Mouse (Mus musculus) liver, embryonic 13.5 days (tissue): ENCODE results near the gene Inha. TPM values are rescaled to one million over a fixed set of nuclear protein-coding genes. Genes with fewer than 3 reads are reported as not detected.

Experiments
- ATAC-seq: fragments of 200-750 bp; cut with Nextera tagmentation; 2 replicates; pipeline ENCODE4 v1.8.0; 2017; ENCODE audit warnings: low read depth, mild to moderate bottlenecking, moderate number of reproducible peaks, moderate library complexity
- DNase-seq: peaks from one replicate; pipeline ENCODE4 v3.0.0; 2022
- H3K27ac ChIP-seq: fragments of 300-500 bp; sonication (generic); 2 replicates; pipeline ENCODE4 v1.5.1; 2015; ENCODE audit warnings: moderate library complexity, mild to moderate bottlenecking, inconsistent platforms
- H3K27me3 ChIP-seq: fragments of 300-500 bp; sonication (generic); 2 replicates; pipeline ENCODE4 v1.6.1; 2015; ENCODE audit warnings: mild to moderate bottlenecking, inconsistent platforms
- H3K36me3 ChIP-seq: fragments of 300-500 bp; sonication (generic); 2 replicates; pipeline ENCODE4 v1.6.1; 2015; ENCODE audit warnings: mild to moderate bottlenecking, inconsistent platforms
- H3K4me1 ChIP-seq: fragments of 300-500 bp; sonication (generic); replicated peaks from 2 replicates; pipeline ENCODE4 v1.6.1; 2015; ENCODE audit warnings: inconsistent platforms
- H3K4me2 ChIP-seq: fragments of 300-500 bp; sonication (generic); 2 replicates; pipeline ENCODE4 v1.6.1; 2015; ENCODE audit warnings: inconsistent platforms, mild to moderate bottlenecking, moderate library complexity
- H3K4me3 ChIP-seq: fragments of 300-500 bp; sonication (generic); replicated peaks from 2 replicates; pipeline ENCODE4 v1.5.1; 2015; ENCODE audit warnings: mild to moderate bottlenecking, inconsistent platforms
- H3K9ac ChIP-seq: fragments of 300-500 bp; sonication (generic); 2 replicates; pipeline ENCODE4 v1.6.1; 2015; ENCODE audit warnings: mild to moderate bottlenecking, inconsistent platforms
- H3K9me3 ChIP-seq: fragments of 300-500 bp; sonication (generic); replicated peaks from 2 replicates; pipeline ENCODE4 v1.6.1; 2016; ENCODE audit warnings: inconsistent platforms
- WGBS: fragments of 180-500 bp; shearing (Covaris S2); methylation state at CpG from one replicate; pipeline ENCODE4 v1.1.7; 2015; ENCODE audit not compliant: insufficient replicate concordance; 5-methylcytosine and 5-hydroxymethylcytosine counted together
- polyA plus RNA-seq: library from polyadenylated mRNA; unstranded; fragments of >200 nt; fragmentation: Nextera tagmentation; extraction: Ambion mirVana; gene quantifications from 2 replicates; pipeline ENCODE4 v1.2.1, GENCODE M21; 2015

The Inha gene
- polyA plus RNA-seq, 1 experiment from 2014 or later: 0.51 TPM

DNA sequence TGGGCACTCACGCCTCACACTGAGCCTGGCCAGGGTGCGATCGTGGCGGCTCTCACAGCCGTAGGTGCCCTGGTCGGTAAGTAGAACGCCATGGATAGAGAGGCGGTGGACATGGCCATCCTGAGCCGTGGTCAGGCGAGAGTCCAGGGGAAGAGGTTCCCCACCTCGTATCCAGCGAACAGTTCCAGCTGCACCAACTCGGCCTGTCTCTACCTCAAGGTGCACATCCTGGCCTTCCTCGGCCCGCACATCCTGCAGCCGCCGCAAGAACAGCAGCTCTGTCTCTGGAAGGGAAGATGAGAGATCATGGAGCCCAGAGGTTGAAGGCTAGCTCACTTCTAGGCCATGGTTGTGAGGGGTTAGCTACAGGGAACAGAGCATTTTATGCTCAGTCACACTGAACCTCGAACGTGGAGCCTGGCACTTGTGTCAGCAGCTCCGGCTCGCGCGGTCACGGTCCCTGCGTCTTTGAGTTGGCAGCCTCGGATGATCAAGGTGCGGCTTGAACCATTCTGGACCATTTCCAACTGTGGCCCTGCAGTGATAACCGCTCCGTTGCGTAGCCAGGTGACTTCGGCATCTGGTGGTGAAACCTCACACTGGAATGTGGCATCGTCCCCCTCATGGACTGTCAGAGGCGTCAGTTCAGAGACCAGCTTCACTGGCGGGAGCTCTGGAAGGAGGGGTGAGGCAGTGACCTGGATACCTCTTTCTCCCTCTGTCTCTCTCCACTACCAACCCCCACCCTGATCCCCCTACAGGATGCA is 15.9 kb upstream of the Inha start:
- Histone ChIP-seq H3K9ac (no peak overlapping the region), H3K27me3 (peaks cover 63% of the 10 kb centered on the region), H3K4me2 (no peak overlapping the region), H3K4me3 (no peak overlapping the region), H3K4me1 (peaks cover 12% of the 10 kb centered on the region), H3K9me3 (no peaks in the 10 kb centered on the region), H3K36me3 (no peaks in the 10 kb centered on the region), H3K27ac (no peak overlapping the region)
- no peak for DNase-seq
- ATAC-seq: no peak
- 80% methylated on average over 34 of the region's 34 CpGs for WGBS

DNA sequence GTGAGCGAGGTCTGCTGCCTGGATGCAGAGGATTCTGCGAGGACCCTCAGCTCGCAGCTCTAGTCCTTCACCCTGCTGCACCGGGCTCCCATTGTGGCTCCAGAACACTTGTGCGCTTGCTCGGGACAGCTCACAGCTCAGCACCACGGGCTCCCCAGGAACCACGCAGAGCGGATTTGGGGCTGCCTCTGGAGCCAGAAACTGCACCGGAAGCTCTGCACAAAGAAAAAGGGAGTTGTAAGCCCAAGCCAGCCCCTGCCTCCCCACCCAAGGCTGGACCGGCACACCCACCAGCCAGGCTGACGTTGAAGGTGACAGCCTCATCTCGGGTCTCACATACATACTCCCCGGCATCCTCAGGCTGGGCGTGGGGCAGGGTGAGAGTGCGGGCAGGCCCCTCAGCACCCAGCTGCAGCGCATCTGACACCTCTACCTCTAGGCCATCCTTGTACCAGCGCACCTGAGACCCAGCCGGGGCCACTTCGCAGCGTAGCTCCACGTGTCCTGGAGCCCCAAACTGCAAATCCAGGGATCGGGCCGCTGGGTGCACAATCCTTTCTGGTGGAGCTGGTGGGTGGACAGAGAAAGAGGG is 14.2 kb upstream of the Inha start:
- H3K36me3 ChIP-seq: 0 out of 2 replicates have a peak, but pooled peaks cover under 1% of the 10 kb centered on the region
- H3K4me1 ChIP-seq: 0 out of 2 replicates have a peak, but pooled peaks cover under 1% of the 10 kb centered on the region
- H3K9me3 ChIP-seq: no peaks in the 10 kb centered on the region
- H3K27ac ChIP-seq: no peak overlapping the region
- H3K4me2 ChIP-seq: no peak overlapping the region
- H3K27me3 ChIP-seq: peaks cover 46% of the 10 kb centered on the region
- DNase-seq: no peak
- 50% methylated on average over 24 of the region's 24 CpGs for WGBS
- no peak for ATAC-seq
- no peak overlapping the region for H3K4me3 ChIP-seq
- H3K9ac ChIP-seq: no peak overlapping the region

DNA sequence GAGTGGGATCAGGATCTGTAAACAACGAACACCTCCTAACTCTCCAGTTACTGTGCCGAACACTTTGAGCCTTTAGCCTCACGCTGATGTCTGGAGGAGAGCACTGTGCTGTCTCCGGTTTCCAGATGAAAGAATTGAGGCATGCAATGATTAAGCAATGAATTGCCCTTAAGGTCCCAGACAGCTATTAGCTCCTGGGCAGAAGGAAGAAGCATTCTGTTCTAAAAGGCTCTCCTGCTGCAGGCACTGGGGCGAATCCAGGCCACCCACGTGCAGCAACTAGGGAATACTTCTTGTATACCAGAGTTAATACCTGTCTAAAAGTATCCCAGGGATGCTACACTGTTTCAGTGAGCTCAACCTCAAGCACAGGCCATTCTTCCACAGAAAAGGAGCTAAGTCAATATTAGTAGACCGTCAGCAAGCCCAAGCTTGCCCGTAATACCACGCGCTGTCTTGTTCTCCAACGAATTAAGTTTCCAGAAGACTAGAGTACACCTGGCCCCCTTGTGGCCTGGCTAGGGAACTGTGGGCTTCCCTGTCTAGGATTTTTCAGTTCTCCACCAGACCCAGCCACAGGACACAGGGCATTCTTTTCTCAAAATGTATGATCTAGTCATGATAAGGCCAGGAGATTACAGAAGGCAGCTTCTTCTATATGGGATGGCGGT is 11.9 kb upstream of the Inha start:
- ATAC-seq (no peak), DNase-seq (no peak)
- no peak overlapping the region for H3K4me2 ChIP-seq
- no peak overlapping the region for H3K4me3 ChIP-seq
- peaks cover 23% of the 10 kb centered on the region; the same call in 1 of the 2 replicates for H3K27me3 ChIP-seq
- H3K9me3 ChIP-seq: no peaks in the 10 kb centered on the region
- no peaks in the 10 kb centered on the region for H3K4me1 ChIP-seq
- H3K27ac ChIP-seq: no peak overlapping the region
- WGBS: 62% methylated on average over 12 of the region's 12 CpGs
- peaks cover 6% of the 10 kb centered on the region; the same call in 1 of the 2 replicates for H3K36me3 ChIP-seq
- no peak overlapping the region for H3K9ac ChIP-seq

DNA sequence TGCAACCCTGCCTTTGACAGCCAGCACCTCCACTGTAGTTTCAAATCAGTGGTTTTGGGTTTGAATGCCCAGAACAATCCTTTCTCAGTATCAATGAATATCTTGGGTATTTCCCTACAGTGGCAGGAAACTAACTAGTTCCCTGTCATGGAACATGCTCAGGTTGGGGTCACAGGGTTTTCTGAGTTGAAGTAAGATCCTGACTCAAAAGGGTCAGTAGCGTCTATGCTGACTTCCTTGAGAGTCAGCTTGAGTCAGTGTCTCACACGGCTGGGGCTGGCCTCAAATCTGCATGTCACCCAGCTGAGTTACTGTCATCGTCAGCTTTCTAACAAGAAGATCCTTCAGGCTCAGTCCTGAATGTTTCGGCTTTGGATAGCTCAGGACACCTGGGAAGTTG is 8.0 kb upstream of the Inha start:
- no peak overlapping the region for H3K4me3 ChIP-seq
- H3K9ac ChIP-seq: no peak overlapping the region
- H3K9me3 ChIP-seq: no peaks in the 10 kb centered on the region
- peaks cover 21% of the 10 kb centered on the region for H3K36me3 ChIP-seq
- H3K27me3 ChIP-seq: peaks cover 7% of the 10 kb centered on the region
- 69% methylated on average over 4 of the region's 4 CpGs for WGBS
- H3K4me2 ChIP-seq: no peak overlapping the region
- ATAC-seq (no peak), DNase-seq (no peak)
- no peak overlapping the region for H3K27ac ChIP-seq
- 0 out of 2 replicates have a peak, but pooled peaks cover 5% of the 10 kb centered on the region for H3K4me1 ChIP-seq

DNA sequence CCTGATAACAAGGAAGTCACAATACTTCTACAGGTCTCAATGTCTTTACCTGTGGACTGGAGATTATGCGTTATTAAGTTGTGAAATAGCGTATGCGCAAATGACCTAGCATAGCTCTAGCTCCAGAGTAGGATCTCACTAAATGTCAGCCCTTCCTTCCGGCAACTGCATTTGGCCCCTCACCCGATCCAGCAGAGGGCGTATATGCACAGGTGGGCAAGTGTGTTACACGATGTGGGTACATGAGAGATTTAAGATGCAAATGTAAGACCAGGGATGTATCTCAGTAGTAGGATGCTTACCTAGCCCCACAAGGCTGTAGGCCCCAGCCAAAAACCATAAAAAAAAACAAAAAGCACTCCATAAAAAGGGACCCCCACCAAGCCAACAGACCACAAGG is 7.4 kb upstream of the Inha start:
- WGBS: 81% methylated on average over 7 of the region's 7 CpGs
- no peaks in the 10 kb centered on the region for H3K9me3 ChIP-seq
- no peak overlapping the region for H3K4me3 ChIP-seq
- ATAC-seq: no peak
- peaks cover 13% of the 10 kb centered on the region for H3K27me3 ChIP-seq
- H3K9ac ChIP-seq: no peak overlapping the region
- H3K4me1 ChIP-seq: 0 out of 2 replicates have a peak, but pooled peaks cover 9% of the 10 kb centered on the region
- H3K36me3 ChIP-seq: peaks cover 21% of the 10 kb centered on the region
- no peak overlapping the region for H3K4me2 ChIP-seq
- no peak for DNase-seq
- no peak overlapping the region for H3K27ac ChIP-seq

DNA sequence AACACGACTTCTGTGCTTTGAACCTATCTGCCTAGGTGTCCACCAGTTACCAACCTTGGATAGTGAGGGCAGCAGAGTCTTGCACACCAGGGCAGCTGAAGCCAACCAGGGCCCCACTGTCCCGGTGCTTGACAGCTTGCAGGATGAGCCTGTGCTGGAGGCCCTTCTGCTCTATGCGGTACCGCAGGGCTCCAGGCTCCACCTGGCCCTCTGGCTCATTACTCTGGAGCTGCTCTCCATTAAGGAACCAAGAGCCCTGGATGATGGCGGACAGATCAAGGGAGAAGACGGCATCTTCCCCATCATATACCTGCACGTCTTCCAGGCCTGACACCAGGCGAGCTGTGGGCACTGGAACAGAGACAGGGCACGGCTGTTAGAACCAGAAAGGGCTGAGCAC is 5.0 kb upstream of the Inha start:
- DNase-seq (no peak), ATAC-seq (no peak)
- no peak overlapping the region for H3K4me2 ChIP-seq
- no peaks in the 10 kb centered on the region for H3K9me3 ChIP-seq
- no peak overlapping the region for H3K4me3 ChIP-seq
- peaks cover 14% of the 10 kb centered on the region; the same call in 1 of the 2 replicates for H3K4me1 ChIP-seq
- peaks cover 37% of the 10 kb centered on the region for H3K27me3 ChIP-seq
- no peak overlapping the region for H3K27ac ChIP-seq
- no peak overlapping the region for H3K9ac ChIP-seq
- WGBS: 74% methylated on average over 9 of the region's 9 CpGs
- H3K36me3 ChIP-seq: peaks cover 21% of the 10 kb centered on the region

DNA sequence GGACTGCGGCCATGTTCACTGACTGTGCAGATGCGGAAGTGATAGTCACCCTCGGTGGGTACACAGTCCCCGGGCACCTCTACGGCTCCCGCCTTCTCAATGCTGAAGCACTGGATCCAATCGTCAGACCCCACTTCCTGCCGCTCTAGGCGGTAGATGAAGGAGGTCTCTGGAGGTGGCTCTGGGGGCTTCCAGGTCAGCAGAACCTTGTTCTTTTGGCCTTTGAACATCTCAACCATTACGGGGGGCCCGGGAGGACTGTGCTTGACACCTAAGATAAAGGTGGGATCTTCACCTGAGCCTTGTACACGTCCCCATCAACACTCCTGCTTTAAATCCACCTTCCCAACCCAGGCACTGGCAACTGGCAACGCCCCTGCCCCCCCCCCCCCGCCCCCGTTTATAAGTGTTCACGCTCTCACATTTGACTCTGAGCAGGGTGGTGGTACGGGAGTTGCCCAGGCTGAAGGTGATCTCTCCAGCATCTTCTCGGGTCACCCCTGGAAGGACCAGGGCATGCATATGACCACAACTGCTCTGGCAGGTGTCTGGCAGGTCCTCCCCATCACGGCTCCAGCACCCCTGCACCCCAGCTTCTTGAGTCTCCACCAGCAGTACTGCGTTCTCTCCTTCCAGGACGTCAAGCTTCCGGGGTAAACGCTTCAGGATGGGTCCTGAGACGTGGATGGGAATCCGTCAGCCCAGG is 3.8 kb upstream of the Inha start:
- DNase-seq (no peak), ATAC-seq (no peak)
- Histone ChIP-seq H3K27me3 (peaks cover 49% of the 10 kb centered on the region), H3K4me2 (no peak overlapping the region), H3K9ac (no peak overlapping the region), H3K4me3 (no peak overlapping the region), H3K36me3 (peaks cover 17% of the 10 kb centered on the region), H3K27ac (no peak overlapping the region), H3K4me1 (peaks cover 16% of the 10 kb centered on the region; the same call in 1 of the 2 replicates), H3K9me3 (no peaks in the 10 kb centered on the region)
- WGBS: 72% methylated on average over 25 of the region's 25 CpGs

DNA sequence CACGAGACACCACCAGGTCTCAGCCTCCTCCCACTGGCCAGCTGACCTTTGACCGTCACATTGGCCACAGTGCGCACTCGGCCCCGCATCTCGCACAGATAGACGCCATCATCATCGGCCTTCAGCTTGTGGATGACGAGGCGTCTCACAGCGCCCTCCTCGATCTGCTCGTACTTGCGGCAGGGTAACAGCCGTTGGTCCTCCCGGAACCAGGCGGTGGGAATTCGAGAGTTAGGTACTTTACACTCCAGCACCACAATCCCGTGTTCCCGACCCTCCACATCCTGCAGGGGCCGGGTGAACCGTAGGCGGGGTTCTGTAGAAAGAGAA is 3.3 kb upstream of the Inha start:
- Histone ChIP-seq H3K27me3 (peaks cover 52% of the 10 kb centered on the region), H3K4me2 (no peak overlapping the region)
- no peak for DNase-seq

DNA sequence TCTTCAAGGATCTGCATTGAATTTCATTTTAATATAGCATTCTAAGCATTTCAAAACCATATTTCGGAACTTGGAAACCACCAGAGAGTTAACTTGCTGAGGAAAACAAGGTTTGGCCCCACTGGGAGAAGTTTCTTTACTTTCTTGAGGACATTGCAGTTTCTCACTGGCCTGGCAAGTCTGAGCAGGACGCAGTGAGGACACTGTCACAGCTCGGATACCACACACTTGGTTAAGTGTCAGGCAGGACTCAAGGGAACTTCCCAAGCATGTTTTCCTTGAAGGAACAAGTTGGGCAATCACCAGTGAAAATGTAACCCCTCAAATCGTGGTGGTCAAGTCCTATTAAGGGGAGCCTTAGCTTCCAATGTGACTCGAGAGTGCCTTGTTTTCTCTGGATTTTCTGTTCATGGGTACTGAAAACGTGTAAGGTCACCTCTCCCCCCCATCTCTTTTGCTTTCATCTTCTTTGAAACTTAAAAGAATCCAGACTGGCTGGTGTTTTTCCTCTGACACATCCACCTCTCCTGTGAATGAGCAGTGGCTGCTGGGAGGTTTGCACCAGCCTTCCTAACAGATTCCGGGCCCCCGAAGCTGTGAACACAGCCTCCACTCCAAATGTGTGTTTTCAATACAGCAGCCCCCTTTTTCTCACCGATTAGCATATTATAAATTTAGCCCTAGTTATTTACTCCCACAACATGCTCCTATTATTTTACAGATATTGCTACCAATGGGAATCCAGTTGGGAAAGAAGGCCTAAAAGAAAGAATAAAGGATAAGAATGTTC is 2.4 kb upstream of the Inha start:
- Histone ChIP-seq H3K9ac (no peak overlapping the region), H3K27me3 (peaks cover 60% of the 10 kb centered on the region), H3K36me3 (peaks cover 17% of the 10 kb centered on the region), H3K4me1 (peaks cover 16% of the 10 kb centered on the region; the same call in 1 of the 2 replicates), H3K27ac (no peak overlapping the region), H3K4me2 (peak overlapping the region; percentile 66), H3K9me3 (no peaks in the 10 kb centered on the region), H3K4me3 (peak overlapping the region; percentile 63)
- DNase-seq (no peak), ATAC-seq (no peak)
- WGBS: 54% methylated on average over 9 of the region's 9 CpGs

More for the DNA sequence above, 3.3 kb upstream of the Inha start:
- Histone ChIP-seq H3K27ac (no peak overlapping the region), H3K36me3 (peaks cover 17% of the 10 kb centered on the region), H3K9me3 (no peaks in the 10 kb centered on the region), H3K9ac (no peak overlapping the region), H3K4me1 (peaks cover 16% of the 10 kb centered on the region; the same call in 1 of the 2 replicates), H3K4me3 (no peak overlapping the region)
- 72% methylated on average over 23 of the region's 23 CpGs for WGBS
- no peak for ATAC-seq

DNA sequence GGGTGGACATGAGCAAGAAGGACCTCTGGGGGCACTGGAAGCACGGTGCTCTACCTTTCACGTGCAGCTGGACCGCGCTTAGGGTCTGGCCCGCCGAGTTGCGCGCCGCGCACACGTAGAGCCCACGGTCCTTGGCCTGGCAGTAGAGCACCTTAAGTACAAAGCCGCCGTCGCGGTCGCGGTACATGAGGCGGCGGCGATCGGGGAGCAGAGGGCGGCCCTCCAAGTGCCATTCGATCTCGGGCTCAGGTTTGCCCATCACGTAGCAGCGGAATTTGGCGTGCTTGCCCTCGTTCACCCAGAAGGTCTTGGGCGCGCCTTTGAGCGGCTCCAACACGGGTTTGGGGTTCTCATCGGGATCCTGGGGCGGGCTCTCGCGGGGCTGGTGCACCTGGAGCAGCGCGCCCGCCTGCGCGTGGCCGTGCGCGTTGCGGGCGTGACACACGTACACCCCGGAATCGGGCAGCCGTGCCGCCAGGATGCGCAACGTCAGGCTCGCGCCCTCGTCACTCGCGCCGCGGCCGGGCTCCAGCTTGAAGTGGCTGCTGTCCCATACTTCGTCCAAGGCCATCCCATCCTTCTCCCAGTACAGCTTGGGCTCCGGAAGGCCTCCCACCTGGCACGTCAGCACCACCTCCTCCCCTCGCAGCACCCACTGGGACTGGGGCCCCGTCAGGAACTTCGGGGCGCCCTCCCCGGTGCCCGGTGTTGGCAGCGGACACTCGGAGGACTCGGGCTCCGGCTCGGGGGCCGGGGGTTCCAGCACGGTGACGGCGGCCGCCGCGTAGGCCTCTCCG is 1.5 kb upstream of the Inha start:
- 2% methylated on average over 84 of the region's 84 CpGs for WGBS
- peaks cover 14% of the 10 kb centered on the region for H3K36me3 ChIP-seq
- no peak for ATAC-seq

More for the DNA sequence above, 1.5 kb upstream of the Inha start:
- DNase-seq: no peak
- H3K9ac ChIP-seq: peak overlapping the region; percentile 70
- no peaks in the 10 kb centered on the region for H3K9me3 ChIP-seq
- peak overlapping the region; percentile 66 for H3K4me2 ChIP-seq
- H3K27ac ChIP-seq: peak overlapping the region; percentile 73
- H3K4me3 ChIP-seq: peak overlapping the region; percentile 63
- peaks cover 67% of the 10 kb centered on the region for H3K27me3 ChIP-seq
- H3K4me1 ChIP-seq: peaks cover 16% of the 10 kb centered on the region; the same call in 1 of the 2 replicates
